Mouse (Mus musculus): ENCODE results near the gene Tiam1.

DNA sequence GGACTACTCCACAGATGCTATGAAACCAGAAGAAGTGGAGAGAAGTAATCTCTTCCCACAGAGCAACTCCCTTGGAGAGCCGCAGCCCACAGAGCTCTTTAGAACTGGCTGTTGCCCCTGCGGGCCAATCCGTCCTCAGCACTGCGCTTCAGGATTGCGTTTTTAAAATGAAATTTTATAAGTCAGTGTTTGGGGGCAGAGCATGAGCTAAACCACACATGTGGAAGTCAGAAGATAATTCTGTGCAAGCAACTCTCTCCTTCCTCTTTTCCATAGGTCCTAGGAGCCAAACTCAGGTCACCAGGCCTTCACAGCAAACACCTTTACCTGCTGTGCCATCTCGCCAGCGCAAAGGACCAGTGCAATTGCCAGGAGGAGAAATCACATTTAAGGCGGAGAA, 98.0 kb downstream of the Tiam1 start:
- TF ChIP-seq GATA1 (IDR thresholded peaks at IDR 0.05; ENCODE audit: borderline replicate concordance, low read length) (no peak), FLI1 (IDR thresholded peaks at IDR 0.05; ENCODE audit: low read length) (no peak)

Measured in megakaryocyte, embryonic 14.5 days (primary cell).